Mouse (Mus musculus) telencephalon, adult 2 months (tissue): ENCODE measurements around the gene Nup205.

Experiments used
- DNase-seq: peaks from one replicate; pipeline ENCODE4 v3.0.0-alpha.2; 2011; ENCODE audit warnings: low read depth, low spot score

Nup205 gene

GRCm38 (mm10) chr6:35279306-35279705, 102.1 kb downstream of the Nup205 start:
- no peak for DNase-seq

- peak; percentile 27 for DNase-seq
Measured at GRCm38 (mm10) chr6:35288114-35288761, 111.0 kb downstream of the Nup205 start.

- DNase-seq = peak; percentile 27
Measured at GRCm38 (mm10) chr6:35288920-35289319, 111.7 kb downstream of the Nup205 start.

- DNase-seq = no peak
Measured at GRCm38 (mm10) chr6:35289676-35290075, 112.5 kb downstream of the Nup205 start.

- DNase-seq = peak; percentile 26
Measured at GRCm38 (mm10) chr6:35294964-35295363, 117.7 kb downstream of the Nup205 start.

- no peak for DNase-seq
Measured at GRCm38 (mm10) chr6:35297001-35297400, 119.8 kb downstream of the Nup205 start.
